Mouse (Mus musculus) embryonic fibroblast, embryonic 13.5 days (primary cell): ENCODE measurements around the gene Tmem86a.

Source experiments
- CTCF ChIP-seq: IDR thresholded peaks from 2 replicates; pipeline ENCODE4 v1.5.1; 2011; ENCODE audit warnings: mild to moderate bottlenecking, control low read depth, low read length, moderate library complexity, borderline replicate concordance; ENCODE audit not compliant: insufficient read depth
- POLR2A ChIP-seq: IDR thresholded peaks from 2 replicates; pipeline ENCODE4 v1.6.1; 2011; ENCODE audit warnings: low read depth, mild to moderate bottlenecking, control low read depth, low read length, moderate library complexity

GRCm38 (mm10) chr7:47001125-47001899 lies 49.1 kb upstream of the Tmem86a start:
- TF ChIP-seq POLR2A (no peak), CTCF (no peak)
